8 mouse cellular contexts compared by ENCODE assay signal in the genomic region with DNA sequence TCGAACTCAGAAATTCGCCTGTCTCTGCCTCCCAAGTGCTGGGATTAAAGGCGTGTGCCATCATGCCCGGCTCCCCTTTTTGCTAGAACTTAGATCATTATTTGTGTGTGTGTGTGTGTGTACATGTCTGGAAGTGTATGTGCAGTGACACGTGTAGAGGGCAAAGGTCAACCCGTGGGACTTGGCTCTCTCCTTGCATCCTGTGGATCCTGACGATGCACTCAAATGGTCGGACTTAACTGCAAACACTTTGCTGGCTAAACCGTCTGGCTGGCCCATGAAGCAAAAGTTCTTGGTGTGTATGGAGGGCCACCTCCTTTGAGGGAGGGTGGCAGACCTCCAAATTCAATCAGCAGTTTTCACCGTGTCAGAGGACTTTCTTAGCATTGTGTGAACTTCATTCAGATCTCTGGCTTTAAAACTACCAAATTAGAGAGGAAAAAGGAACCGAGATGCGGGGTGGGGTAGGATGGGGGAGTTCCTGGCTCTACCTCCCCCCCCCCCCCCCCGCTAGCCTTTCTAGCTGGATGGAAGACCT. TPM values are rescaled to one million over a fixed set of nuclear protein-coding genes. Genes with fewer than 3 reads are reported as not detected.
A peak's percentile ranks its signal among the peaks of the same experiment; 100 is the strongest.
DNase-seq lines count a peak whose midpoint lies in the region; ATAC-seq and TF ChIP-seq lines count a peak whose summit lies in the region.

No protein-coding gene starts in this region.

- WGBS in heart, embryonic 12.5 days: 53% methylated on average over 13 of the region's 13 CpGs
- 38% methylated on average over 13 of the region's 13 CpGs for WGBS in kidney, postnatal 0 days
- 56% methylated on average over 12 of the region's 13 CpGs for WGBS in neural tube, embryonic 12.5 days

- no peak for ATAC-seq in heart, embryonic 12.5 days (ENCODE audit: insufficient number of reproducible peaks, low FRiP score)
- ATAC-seq in kidney, postnatal 0 days (replicated peaks; ENCODE audit: low FRiP score, low read depth): no peak
- no peak for ATAC-seq in neural tube, embryonic 12.5 days (ENCODE audit: low FRiP score, low read depth)

- H3K4me3 ChIP-seq in heart, embryonic 12.5 days: peak overlapping the region; percentile 60
- peak overlapping the region; percentile 37; the same call in 1 of the 2 replicates for H3K4me3 ChIP-seq in kidney, postnatal 0 days (replicated peaks; ENCODE audit: low read depth, low read length)
- H3K4me3 ChIP-seq in neural tube, embryonic 12.5 days: peak overlapping the region; percentile 42

- peak overlapping the region; percentile 68; the same call in 1 of the 2 replicates for H3K9ac ChIP-seq in heart, embryonic 12.5 days
- H3K9ac ChIP-seq in kidney, postnatal 0 days (ENCODE audit: low read depth, low read length): peak overlapping the region; percentile 56
- H3K9ac ChIP-seq in neural tube, embryonic 12.5 days: peak overlapping the region; percentile 55

- intact Hi-C loops in heart, postnatal 25 days (cut with DNase I): loop anchor here (1.0 to 2.0 kb wide), 2 partner anchors 32 to 39 kb away; no protein-coding TSS in a partner anchor

- peaks cover 4% of the 10 kb centered on the region; the same call in 1 of the 2 replicates for H3K36me3 ChIP-seq in heart, embryonic 12.5 days
- no peaks in the 10 kb centered on the region for H3K36me3 ChIP-seq in kidney, postnatal 0 days (ENCODE audit: insufficient read depth, low read length)
- H3K36me3 ChIP-seq in neural tube, embryonic 12.5 days: no peaks in the 10 kb centered on the region

- no peak for TF ChIP-seq CTCF in kidney, postnatal 0 days (IDR thresholded peaks at IDR 0.05; ENCODE audit: low read depth)

- H3K4me1 ChIP-seq in heart, embryonic 12.5 days (replicated peaks): peaks cover 53% of the 10 kb centered on the region
- peaks cover 8% of the 10 kb centered on the region for H3K4me1 ChIP-seq in kidney, postnatal 0 days (replicated peaks; ENCODE audit: insufficient read depth, low read length)
- peaks cover 18% of the 10 kb centered on the region for H3K4me1 ChIP-seq in neural tube, embryonic 12.5 days

- no peaks in the 10 kb centered on the region for H3K27me3 ChIP-seq in heart, embryonic 12.5 days (replicated peaks)
- no peaks in the 10 kb centered on the region for H3K27me3 ChIP-seq in kidney, postnatal 0 days (ENCODE audit: insufficient read depth, low read length)
- no peaks in the 10 kb centered on the region for H3K27me3 ChIP-seq in neural tube, embryonic 12.5 days (replicated peaks)

- H3K4me2 ChIP-seq in heart, embryonic 12.5 days: peak overlapping the region; percentile 98
- H3K4me2 ChIP-seq in kidney, postnatal 0 days (ENCODE audit: low read length): peak overlapping the region; percentile 86
- H3K4me2 ChIP-seq in neural tube, embryonic 12.5 days (replicated peaks): peak overlapping the region; percentile 96

- H3K27ac ChIP-seq in heart, embryonic 12.5 days (ENCODE audit: poor library complexity, severe bottlenecking): peak overlapping the region; percentile 29
- H3K27ac ChIP-seq in kidney, postnatal 0 days: peak overlapping the region; percentile 37; the same call in 1 of the 2 replicates
- H3K27ac ChIP-seq in neural tube, embryonic 12.5 days: no peak overlapping the region

- no peaks in the 10 kb centered on the region for H3K9me3 ChIP-seq in heart, embryonic 12.5 days (replicated peaks)
- no peaks in the 10 kb centered on the region for H3K9me3 ChIP-seq in kidney, postnatal 0 days (replicated peaks; ENCODE audit: low read length)
- H3K9me3 ChIP-seq in neural tube, embryonic 12.5 days: no peaks in the 10 kb centered on the region

- DNase-seq in heart, adult 11 months: peak; percentile 95
- DNase-seq in heart, postnatal 25 days (ENCODE audit: low spot score): no peak
- DNase-seq in kidney, postnatal 0 days (ENCODE audit: low spot score): no peak
- no peak for DNase-seq in left cerebral cortex, adult 11 months (ENCODE audit: low spot score)
- no peak for DNase-seq in urinary bladder, postnatal 4 days (ENCODE audit: low spot score in 2 of 2)
- no peak for DNase-seq in thymus, postnatal 4 days

RNA-seq across cellular contexts. Expression of a gene that starts 50.8 kb away (rescaled TPM):
- total RNA-seq in heart, postnatal 25 days (2021): 100 to 1,000 TPM in 1 of 2 experiments, 10 to 100 TPM in 1; 91.2 to 111 TPM
- polyA plus RNA-seq in heart, embryonic 12.5 days (2016; fragmentation: Nextera tagmentation; extraction: Ambion mirVana): 122 and 144 TPM in 2 replicates
- 36.1 and 40.8 TPM in 2 replicates for polyA plus RNA-seq in kidney, postnatal 0 days (2015; fragmentation: Nextera tagmentation; extraction: Ambion mirVana)
- 24.7 and 27.4 TPM in 2 replicates for polyA plus RNA-seq in neural tube, embryonic 12.5 days (2016; fragmentation: Nextera tagmentation; extraction: Ambion mirVana)
